Mouse (Mus musculus): ENCODE measurements around the gene Nop9.
A peak's percentile ranks its signal among the peaks of the same experiment; 100 is the strongest.

DNA sequence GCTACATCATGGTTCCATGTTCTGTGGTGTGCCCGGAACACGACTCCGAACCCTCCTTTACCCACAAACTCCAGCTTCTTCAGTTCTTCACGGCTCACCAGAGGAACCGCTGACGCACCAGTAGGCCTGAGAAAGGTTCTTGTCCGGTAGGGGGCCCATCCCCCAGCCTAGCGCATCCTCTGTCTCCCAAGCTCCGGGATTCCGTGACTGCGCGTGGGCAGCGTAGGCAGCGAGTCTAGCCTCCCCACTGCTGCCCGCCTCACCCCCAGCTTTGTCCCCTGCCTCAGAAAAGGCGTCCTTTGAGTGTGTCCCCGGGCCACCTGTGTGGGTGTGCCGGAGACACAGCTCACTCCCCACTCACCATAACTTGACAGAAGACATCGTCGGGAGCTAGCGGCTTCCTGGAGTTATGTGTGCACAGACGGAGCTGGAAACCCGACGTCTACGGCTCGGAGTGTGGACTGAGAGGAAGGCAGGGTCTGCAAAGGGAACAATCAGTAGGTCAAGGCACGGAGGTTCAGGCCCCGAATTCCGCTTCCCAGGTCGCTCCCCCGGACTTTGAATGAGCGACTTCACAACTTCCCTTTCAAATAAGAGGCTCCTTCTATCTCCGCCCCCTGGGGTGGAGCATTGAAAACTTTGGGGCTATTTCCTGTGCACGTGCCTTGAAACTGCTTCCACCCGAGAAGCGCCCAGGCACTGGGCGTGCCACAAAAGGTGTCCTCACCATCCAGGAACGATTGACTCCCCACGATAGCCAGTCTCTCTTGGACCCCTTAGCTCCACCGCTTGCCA lies 43.0 kb downstream of the Nop9 start, which contains the start of gene Ripk3:
- TF ChIP-seq CTCF (IDR thresholded peaks at IDR 0.05; ENCODE audit: borderline replicate concordance, insufficient read depth, low read length) (peak; percentile 8; the same call in 1 of the 2 replicates), POLR2A (IDR thresholded peaks at IDR 0.05; ENCODE audit: low read depth, low read length) (peak; percentile 82)
